In the genomic region with DNA sequence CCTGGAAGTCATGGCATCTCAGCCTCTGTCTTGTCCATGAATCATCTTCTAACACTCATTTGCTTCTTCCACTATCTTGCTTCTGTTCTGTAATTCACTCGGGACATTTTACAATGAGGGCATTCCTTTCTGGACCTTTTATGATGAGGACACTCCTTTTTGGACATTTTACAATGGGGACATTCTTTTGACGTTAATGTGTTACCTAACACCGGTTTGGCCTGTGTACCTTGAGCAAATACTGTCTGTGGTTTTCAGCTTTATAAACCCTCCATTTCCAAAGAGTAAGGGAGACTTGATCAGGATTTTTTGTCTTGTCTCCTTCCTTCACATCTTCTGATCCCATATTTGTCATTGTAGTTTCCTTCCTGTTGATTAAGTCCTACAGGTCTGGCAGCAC, we compare ENCODE assay signal across 22 mouse cellular contexts.
DNase-seq lines count a peak whose midpoint lies in the region; ATAC-seq lines count a peak whose summit lies in the region.
"Had no signal": no experiment of that assay in that cellular context is flagged by ENCODE, and none has a peak within 500 bp of the region (broad histone marks: within the 10 kb centered on the region; RNA-seq: fewer than 3 reads in every experiment).

No protein-coding gene starts in this region.

- H3K27me3 ChIP-seq in kidney, embryonic 14.5 days (ENCODE audit: control insufficient read depth, insufficient read depth, low read length): no peaks in the 10 kb centered on the region
- no peaks in the 10 kb centered on the region for H3K27me3 ChIP-seq in intestine, embryonic 16.5 days (replicated peaks; ENCODE audit: control insufficient read depth, insufficient read depth, low read length)
- no peaks in the 10 kb centered on the region for H3K27me3 ChIP-seq in hindbrain, embryonic 16.5 days (replicated peaks; ENCODE audit: control insufficient read depth, insufficient read depth, low read length)
- H3K27me3 ChIP-seq: embryonic facial prominence, embryonic 13.5 days; embryonic facial prominence, embryonic 15.5 days; forebrain, embryonic 12.5 days had no signal

- WGBS in kidney, embryonic 14.5 days: 78% methylated on average over 3 of the region's 3 CpGs
- WGBS in intestine, embryonic 16.5 days: 62% methylated on average over 3 of the region's 3 CpGs
- WGBS in hindbrain, embryonic 16.5 days: 84% methylated on average over 3 of the region's 3 CpGs

- H3K9ac ChIP-seq in kidney, embryonic 14.5 days (ENCODE audit: low read depth, low read length): no peak overlapping the region
- no peak overlapping the region for H3K9ac ChIP-seq in intestine, embryonic 16.5 days (ENCODE audit: low read depth, low read length)
- no peak overlapping the region for H3K9ac ChIP-seq in hindbrain, embryonic 16.5 days (ENCODE audit: low read depth, low read length)
- H3K9ac ChIP-seq: embryonic facial prominence, embryonic 13.5 days; embryonic facial prominence, embryonic 15.5 days; forebrain, embryonic 12.5 days had no signal

- H3K36me3 ChIP-seq in kidney, embryonic 14.5 days (ENCODE audit: control insufficient read depth, insufficient read depth, low read length): no peaks in the 10 kb centered on the region
- H3K36me3 ChIP-seq in intestine, embryonic 16.5 days (ENCODE audit: control insufficient read depth, insufficient read depth, low read length): no peaks in the 10 kb centered on the region
- H3K36me3 ChIP-seq in hindbrain, embryonic 16.5 days (ENCODE audit: control insufficient read depth, insufficient read depth, low read length): no peaks in the 10 kb centered on the region
- H3K36me3 ChIP-seq: embryonic facial prominence, embryonic 13.5 days; embryonic facial prominence, embryonic 15.5 days; forebrain, embryonic 10.5 days; forebrain, embryonic 12.5 days had no signal

- H3K4me3 ChIP-seq in kidney, embryonic 14.5 days (ENCODE audit: low read length): no peak overlapping the region
- H3K4me3 ChIP-seq in intestine, embryonic 16.5 days (ENCODE audit: low read length): no peak overlapping the region
- no peak overlapping the region for H3K4me3 ChIP-seq in hindbrain, embryonic 16.5 days (ENCODE audit: low read length)
- H3K4me3 ChIP-seq: embryonic facial prominence, embryonic 13.5 days; embryonic facial prominence, embryonic 15.5 days; erythroblast, embryonic 14.5 days; forebrain, embryonic 10.5 days; forebrain, embryonic 12.5 days had no signal

- H3K27ac ChIP-seq in kidney, embryonic 14.5 days (ENCODE audit: low read depth, low read length): no peak overlapping the region
- no peak overlapping the region for H3K27ac ChIP-seq in intestine, embryonic 16.5 days (ENCODE audit: low read length)
- H3K27ac ChIP-seq in hindbrain, embryonic 16.5 days (ENCODE audit: low read depth, low read length): no peak overlapping the region
- H3K27ac ChIP-seq: embryonic facial prominence, embryonic 13.5 days; embryonic facial prominence, embryonic 15.5 days; forebrain, embryonic 10.5 days; forebrain, embryonic 12.5 days had no signal

- peak; percentile 2 for DNase-seq in kidney, adult 9 months
- no peak for DNase-seq in ovary, adult 18-20 months (ENCODE audit: low spot score)
- DNase-seq: adrenal gland, adult 2 months; adrenal gland, postnatal 10 days; adrenal gland, postnatal 25 days; cerebellum, adult 11 months; cerebellum, adult 18-20 months; cerebellum, adult 8-10 months; cerebellum, adult 9-11 months; cerebellum, postnatal 14 days; cerebellum, postnatal 36 days; embryo, embryonic 11 days had no signal

- H3K4me2 ChIP-seq in kidney, embryonic 14.5 days (replicated peaks; ENCODE audit: low read depth, low read length): no peak overlapping the region
- H3K4me2 ChIP-seq in intestine, embryonic 16.5 days (ENCODE audit: low read depth, low read length): no peak overlapping the region
- no peak overlapping the region for H3K4me2 ChIP-seq in hindbrain, embryonic 16.5 days (ENCODE audit: low read length)
- H3K4me2 ChIP-seq: embryonic facial prominence, embryonic 13.5 days; embryonic facial prominence, embryonic 15.5 days; forebrain, embryonic 12.5 days had no signal

- no peak for ATAC-seq in kidney, embryonic 14.5 days (ENCODE audit: low FRiP score, low TSS enrichment)
- peak; percentile 55; the same call in 1 of the 2 replicates for ATAC-seq in intestine, embryonic 16.5 days
- no peak for ATAC-seq in hindbrain, embryonic 16.5 days
- ATAC-seq: forebrain, embryonic 14.5 days; forebrain, embryonic 16.5 days had no signal

- no peaks in the 10 kb centered on the region for H3K9me3 ChIP-seq in kidney, embryonic 14.5 days (ENCODE audit: control insufficient read depth, low read length)
- no peaks in the 10 kb centered on the region for H3K9me3 ChIP-seq in intestine, embryonic 16.5 days (ENCODE audit: control insufficient read depth, low read length)
- no peaks in the 10 kb centered on the region for H3K9me3 ChIP-seq in hindbrain, embryonic 16.5 days (ENCODE audit: control insufficient read depth, low read length)
- H3K9me3 ChIP-seq: embryonic facial prominence, embryonic 13.5 days; embryonic facial prominence, embryonic 15.5 days; forebrain, embryonic 10.5 days; forebrain, embryonic 12.5 days had no signal

- H3K4me1 ChIP-seq in kidney, embryonic 14.5 days (ENCODE audit: control insufficient read depth, insufficient read depth, low read length): no peaks in the 10 kb centered on the region
- H3K4me1 ChIP-seq in intestine, embryonic 16.5 days (ENCODE audit: control insufficient read depth, insufficient read depth, low read length): no peaks in the 10 kb centered on the region
- no peaks in the 10 kb centered on the region for H3K4me1 ChIP-seq in hindbrain, embryonic 16.5 days (ENCODE audit: control insufficient read depth, insufficient read depth, low read depth, low read length)
- H3K4me1 ChIP-seq: embryonic facial prominence, embryonic 13.5 days; embryonic facial prominence, embryonic 15.5 days; forebrain, embryonic 10.5 days; forebrain, embryonic 12.5 days had no signal
